Mouse (Mus musculus): ENCODE data around the gene Rex1bd. TPM values are rescaled to one million over a fixed set of nuclear protein-coding genes. Genes with fewer than 3 reads are reported as not detected.

Rex1bd gene
- polyA plus RNA-seq, 1 experiment from 2014 or later = 164 TPM

DNA sequence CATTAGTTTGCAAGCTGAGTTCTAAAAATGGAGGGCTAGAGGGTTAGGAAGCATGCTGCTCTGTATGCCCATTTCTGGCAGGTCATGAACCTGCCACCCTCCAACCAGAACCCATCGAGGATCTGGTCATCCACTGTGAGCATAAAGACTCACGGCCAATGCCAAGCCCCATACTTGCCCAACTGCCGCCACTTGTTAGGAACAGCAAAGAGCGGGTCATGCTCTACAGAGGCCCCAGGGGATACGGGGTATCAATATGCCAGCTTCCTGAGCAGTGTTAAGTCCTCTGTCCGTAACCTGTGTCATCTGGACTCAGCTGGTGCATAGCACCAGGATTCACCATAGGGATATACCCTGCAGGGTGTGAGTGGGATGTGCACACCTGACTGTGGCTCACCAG is 42.4 kb downstream of the Rex1bd start:
- ATAC-seq (replicated peaks) = no peak
- Histone ChIP-seq H3K27me3 (replicated peaks) (no peaks in the 10 kb centered on the region), H3K4me3 (no peak overlapping the region), H3K27ac (no peak overlapping the region), H3K36me3 (replicated peaks) (no peaks in the 10 kb centered on the region), H3K9me3 (no peaks in the 10 kb centered on the region), H3K9ac (no peak overlapping the region), H3K4me1 (peaks cover 7% of the 10 kb centered on the region; the same call in 1 of the 2 replicates), H3K4me2 (no peak overlapping the region)
- 90% methylated on average over 6 of the region's 6 CpGs for WGBS

DNA sequence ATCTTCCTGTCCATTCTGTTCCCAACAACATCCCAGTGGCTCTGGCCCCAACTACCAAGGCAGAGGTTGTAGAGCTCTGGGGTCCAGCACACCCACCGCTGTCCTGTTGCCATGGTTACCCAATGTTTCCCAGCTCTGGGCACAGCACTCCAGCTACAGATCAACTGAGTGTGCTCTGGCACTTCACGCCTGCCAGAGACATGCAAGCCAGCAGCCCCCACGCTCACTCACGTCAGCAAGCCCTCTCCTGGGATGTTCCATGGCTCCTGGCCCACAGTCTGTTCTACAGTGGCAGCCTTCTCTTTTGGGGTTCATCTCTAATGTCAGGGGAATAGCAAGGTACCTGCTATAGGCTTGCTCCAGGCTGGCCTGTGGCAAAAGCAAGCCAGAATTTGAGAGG is 43.2 kb downstream of the Rex1bd start:
- Histone ChIP-seq H3K9ac (no peak overlapping the region), H3K4me2 (no peak overlapping the region), H3K27me3 (replicated peaks) (no peaks in the 10 kb centered on the region), H3K27ac (no peak overlapping the region), H3K9me3 (no peaks in the 10 kb centered on the region), H3K36me3 (replicated peaks) (no peaks in the 10 kb centered on the region), H3K4me1 (peaks cover 7% of the 10 kb centered on the region; the same call in 1 of the 2 replicates), H3K4me3 (no peak overlapping the region)
- no peak for ATAC-seq (replicated peaks)
- WGBS = 58% methylated on average over 4 of the region's 4 CpGs

DNA sequence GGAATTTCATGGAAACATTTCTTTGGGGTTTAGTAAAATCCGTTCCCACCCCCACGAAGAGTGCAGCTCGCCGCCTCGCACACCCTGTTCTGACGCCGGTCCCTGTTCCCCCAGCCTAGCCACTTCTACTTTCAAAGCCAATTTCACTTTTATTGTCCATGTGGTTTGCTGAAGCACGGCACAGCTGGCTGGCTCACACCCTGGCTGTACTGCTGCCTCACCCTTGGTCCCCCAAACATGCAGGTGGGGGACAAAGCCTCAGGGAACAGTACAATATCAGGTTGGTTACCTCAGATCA is 44.1 kb downstream of the Rex1bd start:
- Histone ChIP-seq H3K4me3 (no peak overlapping the region), H3K9ac (no peak overlapping the region), H3K27me3 (replicated peaks) (no peaks in the 10 kb centered on the region), H3K27ac (no peak overlapping the region), H3K4me1 (peaks cover 7% of the 10 kb centered on the region; the same call in 1 of the 2 replicates), H3K9me3 (no peaks in the 10 kb centered on the region), H3K36me3 (replicated peaks) (no peaks in the 10 kb centered on the region), H3K4me2 (no peak overlapping the region)
- 93% methylated on average over 8 of the region's 8 CpGs for WGBS
- no peak for ATAC-seq (replicated peaks)

DNA sequence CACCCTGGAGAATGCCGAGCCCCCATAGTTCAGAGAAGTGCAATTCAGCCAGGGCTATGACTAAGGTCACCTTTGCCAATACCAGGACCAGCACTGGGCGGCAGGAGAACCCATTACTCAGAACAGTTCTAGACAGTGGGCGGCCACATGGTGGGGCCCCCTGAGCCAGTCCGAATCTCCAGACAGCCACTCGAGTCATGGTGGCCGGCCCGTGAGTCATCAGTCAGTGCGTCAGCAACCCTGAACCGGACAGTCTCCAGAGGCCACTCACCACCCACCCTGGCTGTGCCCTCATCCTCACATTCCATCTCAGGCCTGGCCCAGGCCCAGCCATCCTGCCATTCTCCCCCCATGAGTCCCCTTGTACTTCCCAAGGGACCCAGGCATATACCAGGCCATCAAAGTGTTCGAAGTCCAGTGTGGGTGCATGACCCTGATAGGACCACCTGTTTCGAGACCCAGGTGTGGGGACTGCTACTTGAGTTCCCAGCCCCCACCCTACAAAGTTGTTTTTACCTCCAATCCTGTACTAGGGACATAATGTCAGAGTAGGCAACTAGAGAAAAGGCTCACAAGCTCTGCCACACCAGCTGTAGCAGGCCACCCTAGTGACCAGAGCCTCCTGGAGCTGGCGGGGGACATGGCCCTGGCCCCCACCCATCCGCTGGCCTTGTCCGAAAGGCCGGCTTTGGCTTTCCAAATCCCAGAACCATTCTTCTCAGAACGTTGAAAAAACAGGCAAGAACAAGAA is 44.6 kb downstream of the Rex1bd start:
- 87% methylated on average over 16 of the region's 16 CpGs for WGBS
- no peaks in the 10 kb centered on the region for H3K36me3 ChIP-seq (replicated peaks)

DNA sequence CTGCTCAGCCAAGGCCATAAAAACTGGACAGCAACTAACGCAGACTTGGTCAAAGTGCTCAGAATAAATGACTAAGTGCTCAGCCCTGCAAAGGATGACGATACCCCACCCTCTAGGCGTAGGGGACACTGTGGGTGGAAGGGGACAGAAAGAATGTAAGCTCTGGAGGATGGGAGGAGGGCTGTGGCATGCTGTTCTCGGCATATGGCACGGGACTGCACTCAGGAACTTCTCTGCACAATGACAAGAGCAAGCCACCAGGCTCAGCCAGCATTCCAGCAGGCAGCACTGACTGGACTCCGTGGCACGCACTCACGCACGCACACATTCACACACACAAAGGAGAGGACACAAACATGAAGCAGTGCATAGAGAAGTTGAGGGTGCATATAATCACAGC is 45.9 kb downstream of the Rex1bd start:
- Histone ChIP-seq H3K27ac (no peak overlapping the region), H3K27me3 (replicated peaks) (no peaks in the 10 kb centered on the region), H3K36me3 (replicated peaks) (no peaks in the 10 kb centered on the region), H3K9ac (no peak overlapping the region), H3K9me3 (no peaks in the 10 kb centered on the region), H3K4me3 (no peak overlapping the region), H3K4me2 (no peak overlapping the region), H3K4me1 (peaks cover 7% of the 10 kb centered on the region; the same call in 1 of the 2 replicates)
- ATAC-seq (replicated peaks) = no peak
- 82% methylated on average over 9 of the region's 9 CpGs for WGBS

More for the DNA sequence above, 44.6 kb downstream of the Rex1bd start:
- Histone ChIP-seq H3K27ac (no peak overlapping the region), H3K4me1 (peaks cover 7% of the 10 kb centered on the region; the same call in 1 of the 2 replicates), H3K9me3 (no peaks in the 10 kb centered on the region), H3K4me2 (no peak overlapping the region), H3K4me3 (no peak overlapping the region), H3K9ac (no peak overlapping the region), H3K27me3 (replicated peaks) (no peaks in the 10 kb centered on the region)
- ATAC-seq (replicated peaks) = no peak

DNA sequence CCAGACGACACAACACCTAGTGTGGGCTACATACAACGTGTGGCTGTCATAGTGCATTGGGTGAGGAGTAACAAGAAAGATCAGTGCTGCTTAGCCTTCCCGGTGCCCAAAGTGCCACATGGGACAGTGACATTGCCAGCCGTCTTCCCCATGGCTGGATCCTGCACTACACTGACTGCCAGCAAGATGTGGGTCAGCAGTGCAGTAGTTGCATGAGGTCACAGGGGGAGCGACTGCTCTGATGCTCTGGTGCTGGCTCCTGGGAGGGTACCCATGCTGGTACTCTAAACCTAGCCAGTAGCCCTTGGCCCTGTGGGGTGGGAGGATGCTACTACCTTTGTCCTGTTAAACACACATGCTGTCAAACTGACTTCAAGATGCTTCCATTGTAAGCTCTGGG is 46.4 kb downstream of the Rex1bd start:
- no peak overlapping the region for H3K4me2 ChIP-seq
- no peak overlapping the region for H3K9ac ChIP-seq
- H3K27ac ChIP-seq = no peak overlapping the region
- no peaks in the 10 kb centered on the region for H3K27me3 ChIP-seq (replicated peaks)
- WGBS = 92% methylated on average over 5 of the region's 5 CpGs
- peaks cover 7% of the 10 kb centered on the region; the same call in 1 of the 2 replicates for H3K4me1 ChIP-seq
- no peaks in the 10 kb centered on the region for H3K9me3 ChIP-seq
- H3K36me3 ChIP-seq (replicated peaks) = no peaks in the 10 kb centered on the region
- H3K4me3 ChIP-seq = no peak overlapping the region
- no peak for ATAC-seq (replicated peaks)

DNA sequence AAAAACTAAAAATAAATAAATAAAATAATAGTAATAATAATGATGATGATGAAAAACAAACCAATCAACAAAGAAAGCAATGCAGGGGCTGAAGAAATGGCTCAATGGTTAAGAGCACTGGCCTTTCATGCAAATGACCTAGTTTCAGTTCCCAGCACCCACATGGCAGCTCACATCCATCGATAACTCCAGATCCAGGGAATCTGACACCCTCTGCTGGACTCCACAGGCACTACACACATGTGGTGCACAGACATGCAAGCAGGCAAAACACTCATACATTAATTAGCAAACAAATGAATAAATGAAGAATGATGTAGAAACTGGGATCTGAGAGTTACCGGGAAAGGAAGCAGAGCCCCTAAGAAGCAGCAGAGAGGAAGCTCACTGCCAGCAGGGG is 46.9 kb downstream of the Rex1bd start:
- Histone ChIP-seq H3K9ac (no peak overlapping the region), H3K9me3 (no peaks in the 10 kb centered on the region), H3K4me1 (peaks cover 7% of the 10 kb centered on the region; the same call in 1 of the 2 replicates), H3K27me3 (replicated peaks) (no peaks in the 10 kb centered on the region), H3K4me2 (no peak overlapping the region), H3K4me3 (no peak overlapping the region), H3K36me3 (replicated peaks) (no peaks in the 10 kb centered on the region), H3K27ac (no peak overlapping the region)
- no peak for ATAC-seq (replicated peaks)
- WGBS = 97% methylated on average over 2 of the region's 2 CpGs

DNA sequence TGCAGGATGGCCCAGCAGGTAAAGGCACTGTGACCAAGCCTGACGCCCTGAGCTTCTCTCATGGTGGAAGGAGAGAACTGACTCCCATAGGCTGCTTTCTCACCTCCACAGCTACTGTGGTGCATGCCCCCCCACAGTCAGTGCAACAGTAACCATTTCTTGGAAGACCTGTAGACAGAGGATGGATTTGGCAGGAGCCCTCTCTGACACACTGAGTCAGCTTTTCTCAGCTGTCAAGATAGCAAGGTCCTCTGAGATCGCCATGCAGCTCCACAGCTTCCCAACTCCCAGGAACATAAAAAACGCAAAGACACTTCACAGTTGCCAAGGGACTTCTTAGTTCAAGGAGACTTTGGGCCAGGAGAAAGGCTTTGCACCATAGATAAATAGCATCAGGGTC is 48.1 kb downstream of the Rex1bd start:
- Histone ChIP-seq H3K36me3 (replicated peaks) (no peaks in the 10 kb centered on the region), H3K9ac (no peak overlapping the region), H3K4me2 (no peak overlapping the region), H3K4me3 (no peak overlapping the region), H3K4me1 (peaks cover 4% of the 10 kb centered on the region; the same call in 1 of the 2 replicates), H3K27ac (no peak overlapping the region), H3K9me3 (no peaks in the 10 kb centered on the region), H3K27me3 (replicated peaks) (no peaks in the 10 kb centered on the region)
- no peak for ATAC-seq (replicated peaks)
- WGBS = 81% methylated on average over 3 of the region's 3 CpGs

DNA sequence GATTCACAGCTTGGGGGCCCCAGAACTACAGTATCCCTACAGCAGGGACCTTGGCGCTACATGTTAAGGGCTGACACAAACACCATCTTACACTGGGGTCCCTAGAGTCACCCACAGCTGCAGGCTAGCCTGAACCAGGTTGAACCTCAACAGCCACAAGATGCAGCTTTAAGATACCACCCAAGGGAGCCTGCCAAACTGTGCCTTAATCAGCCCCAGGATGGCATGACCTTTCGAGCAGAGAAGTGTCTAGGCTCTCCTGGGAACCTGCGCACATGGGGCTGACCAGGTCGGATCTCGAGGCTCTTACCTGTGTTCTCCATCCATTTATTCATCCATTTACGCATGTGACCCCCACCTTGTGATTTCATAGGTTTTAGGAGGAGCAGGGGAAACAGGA is 48.7 kb downstream of the Rex1bd start:
- Histone ChIP-seq H3K9ac (no peak overlapping the region), H3K36me3 (replicated peaks) (no peaks in the 10 kb centered on the region), H3K4me3 (no peak overlapping the region), H3K27me3 (replicated peaks) (no peaks in the 10 kb centered on the region), H3K4me1 (no peaks in the 10 kb centered on the region), H3K27ac (no peak overlapping the region), H3K4me2 (no peak overlapping the region), H3K9me3 (no peaks in the 10 kb centered on the region)
- ATAC-seq (replicated peaks) = no peak
- 85% methylated on average over 6 of the region's 6 CpGs for WGBS

DNA sequence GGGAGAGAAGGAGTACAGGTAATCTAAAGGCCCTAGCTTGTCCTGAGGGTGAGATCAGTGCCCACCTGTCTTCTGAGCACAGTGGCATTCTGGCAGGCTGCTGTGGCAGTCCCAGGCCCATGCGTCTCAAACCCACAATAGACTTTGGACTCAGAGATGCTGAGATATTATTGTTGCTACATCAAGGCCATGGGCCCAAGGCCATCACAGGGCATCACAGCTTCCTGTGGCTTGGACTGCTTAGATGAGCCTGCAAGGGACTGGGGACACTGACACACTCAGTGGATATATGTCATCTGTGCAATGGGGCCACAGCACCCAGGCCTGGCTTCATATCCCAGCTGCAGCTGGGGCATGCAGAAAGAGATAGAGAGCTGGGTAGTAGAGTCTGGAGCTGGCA is 49.6 kb downstream of the Rex1bd start:
- Histone ChIP-seq H3K36me3 (replicated peaks) (no peaks in the 10 kb centered on the region), H3K27me3 (replicated peaks) (no peaks in the 10 kb centered on the region), H3K27ac (no peak overlapping the region), H3K4me3 (no peak overlapping the region), H3K4me1 (no peaks in the 10 kb centered on the region), H3K9me3 (no peaks in the 10 kb centered on the region), H3K9ac (no peak overlapping the region), H3K4me2 (no peak overlapping the region)
- 95% methylated on average over 1 of the region's 1 CpGs for WGBS
- ATAC-seq (replicated peaks) = no peak

Other genes with a start within 250 kb of the Rex1bd start
- 37.9 and 41.2 TPM in 2 replicates for gene Homer3, start 223.9 kb downstream of the Rex1bd start, polyA plus RNA-seq (2015; fragmentation: Nextera tagmentation; extraction: Ambion mirVana)
- 44.5 and 48.0 TPM in 2 replicates for gene Ddx49, start 204.3 kb downstream of the Rex1bd start, polyA plus RNA-seq (2015; fragmentation: Nextera tagmentation; extraction: Ambion mirVana)
- gene Cope, start 204.2 kb downstream of the Rex1bd start, polyA plus RNA-seq (2015; fragmentation: Nextera tagmentation; extraction: Ambion mirVana) = 299 and 322 TPM in 2 replicates
- gene Cers1, start 191.0 kb downstream of the Rex1bd start, polyA plus RNA-seq (2015; fragmentation: Nextera tagmentation; extraction: Ambion mirVana) = 38.2 and 40.1 TPM in 2 replicates
- gene Gdf1, start 176.9 kb downstream of the Rex1bd start, polyA plus RNA-seq (2015; fragmentation: Nextera tagmentation; extraction: Ambion mirVana) = 5.3 and 7.4 TPM in 2 replicates
- gene Upf1, start 153.5 kb downstream of the Rex1bd start, polyA plus RNA-seq (2015; fragmentation: Nextera tagmentation; extraction: Ambion mirVana) = 15.1 and 16.0 TPM in 2 replicates
- 0.50 and 0.57 TPM in 2 replicates for gene Comp, start 133.2 kb downstream of the Rex1bd start, polyA plus RNA-seq (2015; fragmentation: Nextera tagmentation; extraction: Ambion mirVana)
- gene Crtc1, start 67.2 kb downstream of the Rex1bd start, polyA plus RNA-seq (2015; fragmentation: Nextera tagmentation; extraction: Ambion mirVana) = 57.2 and 58.7 TPM in 2 replicates
- gene Klhl26, start 29.8 kb downstream of the Rex1bd start, polyA plus RNA-seq (2015; fragmentation: Nextera tagmentation; extraction: Ambion mirVana) = 31.0 and 31.4 TPM in 2 replicates
- gene Tmem59l, start 19.4 kb downstream of the Rex1bd start, polyA plus RNA-seq (2015; fragmentation: Nextera tagmentation; extraction: Ambion mirVana) = 123 and 141 TPM in 2 replicates
- 2.4 and 2.9 TPM in 2 replicates for gene Crlf1, start 13.6 kb downstream of the Rex1bd start, polyA plus RNA-seq (2015; fragmentation: Nextera tagmentation; extraction: Ambion mirVana)
- 587 and 620 TPM in 2 replicates for gene Uba52, start 4.0 kb upstream of the Rex1bd start, polyA plus RNA-seq (2015; fragmentation: Nextera tagmentation; extraction: Ambion mirVana)
- 450 and 462 TPM in 2 replicates for gene Fkbp8, start 21.0 kb upstream of the Rex1bd start, polyA plus RNA-seq (2015; fragmentation: Nextera tagmentation; extraction: Ambion mirVana)
- gene Kxd1, start 21.2 kb upstream of the Rex1bd start, polyA plus RNA-seq (2015; fragmentation: Nextera tagmentation; extraction: Ambion mirVana) = 46.4 and 51.7 TPM in 2 replicates
- gene Ell, start 32.7 kb upstream of the Rex1bd start, polyA plus RNA-seq (2015; fragmentation: Nextera tagmentation; extraction: Ambion mirVana) = 18.6 and 19.9 TPM in 2 replicates
- gene Isyna1, start 87.6 kb upstream of the Rex1bd start, polyA plus RNA-seq (2015; fragmentation: Nextera tagmentation; extraction: Ambion mirVana) = 175 and 176 TPM in 2 replicates
- gene Ssbp4, start 102.1 kb upstream of the Rex1bd start, polyA plus RNA-seq (2015; fragmentation: Nextera tagmentation; extraction: Ambion mirVana) = 175 and 189 TPM in 2 replicates
- 1.2 and 1.6 TPM in 2 replicates for gene Lrrc25, start 109.4 kb upstream of the Rex1bd start, polyA plus RNA-seq (2015; fragmentation: Nextera tagmentation; extraction: Ambion mirVana)
- 0.13 and 0.19 TPM in 2 replicates for gene Gdf15, start 125.7 kb upstream of the Rex1bd start, polyA plus RNA-seq (2015; fragmentation: Nextera tagmentation; extraction: Ambion mirVana)
- gene Pgpep1, start 153.6 kb upstream of the Rex1bd start, polyA plus RNA-seq (2015; fragmentation: Nextera tagmentation; extraction: Ambion mirVana) = 70.1 and 74.5 TPM in 2 replicates
- gene Lsm4, start 166.5 kb upstream of the Rex1bd start, polyA plus RNA-seq (2015; fragmentation: Nextera tagmentation; extraction: Ambion mirVana) = 175 and 193 TPM in 2 replicates
- gene Jund, start 192.2 kb upstream of the Rex1bd start, polyA plus RNA-seq (2015; fragmentation: Nextera tagmentation; extraction: Ambion mirVana) = 83.0 and 94.4 TPM in 2 replicates
- gene Iqcn, start 196.7 kb upstream of the Rex1bd start, polyA plus RNA-seq (2015; fragmentation: Nextera tagmentation; extraction: Ambion mirVana) = 0.05 and 0.14 TPM in 2 replicates
- not detected in 2 replicates for gene Gm3336, start 211.8 kb upstream of the Rex1bd start, polyA plus RNA-seq (2015; fragmentation: Nextera tagmentation; extraction: Ambion mirVana)
- 0.15 and 0.46 TPM in 2 replicates for gene Pde4c, start 217.0 kb upstream of the Rex1bd start, polyA plus RNA-seq (2015; fragmentation: Nextera tagmentation; extraction: Ambion mirVana)
- 473 and 487 TPM in 2 replicates for gene Rab3a, start 247.9 kb upstream of the Rex1bd start, polyA plus RNA-seq (2015; fragmentation: Nextera tagmentation; extraction: Ambion mirVana)

Measured in midbrain, embryonic 15.5 days (tissue).